Mouse (Mus musculus) lung, postnatal 4 days (tissue): Measurements from ENCODE around the gene Wdpcp.
"Not testable (repeated sequence)": the region's sequence is repeated elsewhere in the genome, so short reads cannot be mapped to it uniquely, and the experiment has no call there.

ENCODE experiments used
- DNase-seq, 2 experiments: peaks; one replicate each; pipeline ENCODE4 v3.0.0; 2021

Gene Wdpcp

DNA sequence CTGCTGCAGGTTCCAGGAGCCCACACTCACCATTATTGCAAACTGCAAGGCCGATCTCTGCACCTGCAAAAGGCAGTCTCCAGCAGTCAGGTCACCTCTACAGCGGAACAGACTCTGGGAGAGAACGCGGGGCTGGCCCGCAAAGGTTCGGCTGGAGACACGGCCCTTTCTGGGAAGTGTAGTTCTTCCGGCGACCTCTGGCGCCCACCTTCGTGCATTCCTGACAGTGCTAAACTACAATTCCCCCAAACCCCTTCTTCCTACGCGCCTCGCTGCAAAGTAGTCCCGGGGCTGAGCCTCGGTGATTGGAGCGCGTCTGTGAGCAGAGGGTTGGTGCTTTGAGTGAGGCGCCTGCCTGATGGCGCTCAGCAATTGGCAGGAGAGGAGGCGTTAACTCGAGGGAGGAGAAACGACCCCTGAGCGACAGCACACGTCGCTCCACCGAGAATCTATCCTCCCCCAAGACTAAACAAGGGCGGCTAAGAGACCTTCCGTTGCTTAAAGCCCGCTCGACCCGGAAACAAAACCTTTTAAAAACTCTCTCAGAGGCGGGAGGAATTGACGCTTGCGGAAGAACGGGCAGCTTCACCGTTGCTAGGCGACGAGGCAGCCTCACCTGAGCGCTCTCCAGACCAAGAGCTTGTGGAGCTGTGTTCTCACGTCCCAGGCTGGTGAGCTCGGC, at the start of gene Wdpcp, which contains the start of gene Mdh1:
TSS of gene Wdpcp (plus strand) at position 536 of the 682 bp plus-strand sequence.
TSS of gene Mdh1 (minus strand) at position 668 of the 682 bp plus-strand sequence.
- peak; percentile 94 to 98 for DNase-seq

DNA sequence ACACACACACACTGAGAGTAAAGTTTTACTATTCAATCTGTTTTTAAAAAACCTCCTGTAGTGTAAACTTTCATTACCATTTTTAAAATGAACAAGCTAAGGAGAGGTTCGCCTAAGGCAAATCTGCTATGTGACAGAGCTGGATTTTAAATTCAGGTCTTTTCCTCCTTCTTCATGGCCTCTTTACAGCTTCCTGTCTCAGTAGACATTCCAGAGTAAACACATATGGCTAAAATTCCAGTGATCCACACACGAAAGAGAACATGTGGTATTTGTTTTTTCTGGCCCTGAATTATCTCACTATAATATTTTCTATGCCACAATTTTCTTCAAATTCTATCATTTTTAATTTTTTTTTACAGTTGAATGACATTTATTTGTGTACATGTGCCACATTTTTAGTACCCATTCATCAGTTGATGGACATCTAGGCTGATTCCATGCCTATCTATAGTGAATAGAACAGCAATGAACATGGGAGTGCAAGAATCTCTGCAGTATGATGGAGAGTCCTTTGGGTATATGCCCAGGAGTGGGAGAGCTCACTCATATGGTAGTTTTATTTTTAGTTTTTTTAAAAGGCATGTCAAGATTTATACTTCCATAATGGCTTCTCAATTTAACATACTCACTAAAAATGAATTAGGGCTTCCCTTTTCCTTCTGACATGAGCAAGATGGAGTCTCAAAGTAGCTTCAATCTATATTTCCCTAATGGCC, 43.2 kb upstream of the Wdpcp start:
- DNase-seq, result no peak

DNA sequence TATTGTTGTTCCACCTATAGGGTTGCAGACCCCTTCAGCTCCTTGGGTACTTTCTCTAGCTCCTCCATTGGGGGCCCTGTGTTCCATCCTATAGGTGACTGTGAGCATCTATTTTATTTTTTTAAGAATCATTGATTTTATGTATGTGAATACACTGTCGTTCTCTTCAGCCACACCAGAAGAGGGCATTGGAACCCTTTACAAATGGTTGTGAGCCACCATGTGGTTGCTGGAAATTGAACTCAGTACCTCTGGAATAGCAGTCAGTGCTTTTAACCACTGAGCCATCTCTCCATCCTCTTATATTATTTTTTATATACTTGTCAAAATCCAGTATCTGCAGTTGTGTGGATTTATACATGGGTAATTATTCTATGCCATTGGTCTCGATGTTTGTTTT, 41.2 kb upstream of the Wdpcp start:
- DNase-seq, result not testable (repeated sequence)

DNA sequence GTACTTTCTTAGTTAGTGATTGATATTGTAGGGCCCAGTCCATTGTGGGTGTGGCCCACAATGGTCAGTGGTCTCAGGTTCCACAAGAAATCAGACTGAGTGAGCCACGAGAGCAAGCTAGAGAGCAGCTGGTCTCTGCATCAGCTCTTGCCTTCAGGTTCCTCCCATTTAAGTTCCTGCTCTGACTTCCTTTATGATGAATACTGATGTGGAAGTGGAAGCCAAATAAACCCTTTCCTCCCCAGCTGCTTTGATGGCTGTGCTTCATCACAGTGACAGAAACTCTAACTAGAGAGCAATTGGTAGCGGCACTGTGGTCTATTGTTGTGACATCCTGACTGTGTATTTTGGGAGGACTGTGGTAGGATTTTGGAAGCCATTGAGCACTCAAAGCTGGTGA, 32.0 kb upstream of the Wdpcp start:
- no peak for DNase-seq

DNA sequence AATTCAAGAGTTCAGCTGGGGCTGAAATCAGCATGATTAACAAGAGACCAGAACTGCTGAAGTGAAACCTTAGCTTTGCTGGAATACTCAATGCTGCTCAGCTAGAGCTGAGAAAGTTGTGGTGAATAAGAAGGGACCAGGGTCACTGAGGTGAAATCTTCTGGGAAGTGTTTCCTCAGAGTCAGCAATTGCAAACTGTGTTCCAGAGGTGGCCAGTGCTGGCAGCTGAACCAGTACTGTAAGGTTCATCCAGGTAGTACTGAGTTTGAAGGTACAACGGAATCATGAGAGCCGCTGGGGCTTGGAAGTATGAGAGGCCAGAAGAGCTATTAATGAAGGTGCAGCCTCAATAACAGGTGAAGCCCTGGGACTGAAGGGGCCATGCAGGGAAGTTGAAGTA, 31.4 kb upstream of the Wdpcp start:
- DNase-seq, result no peak

DNA sequence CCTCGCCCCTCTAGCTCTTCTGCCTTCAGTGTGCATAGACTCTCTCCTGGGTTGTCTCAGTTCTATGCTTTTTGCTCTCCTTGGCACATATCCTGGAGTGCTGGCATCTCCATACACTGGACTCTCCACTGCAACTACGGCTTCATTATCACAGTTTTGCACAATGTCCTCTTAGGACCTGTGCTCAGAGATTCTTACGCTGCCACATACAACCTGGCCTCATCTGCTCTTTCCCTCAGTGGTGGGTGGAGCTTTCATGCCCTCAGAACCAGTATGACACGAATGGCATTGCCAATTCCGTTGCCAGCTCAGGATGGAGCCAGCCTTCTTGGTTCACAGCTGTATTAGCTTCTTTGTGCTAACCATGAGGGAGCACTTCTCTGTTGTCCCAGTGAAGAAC, 29.3 kb upstream of the Wdpcp start:
- no peak for DNase-seq

DNA sequence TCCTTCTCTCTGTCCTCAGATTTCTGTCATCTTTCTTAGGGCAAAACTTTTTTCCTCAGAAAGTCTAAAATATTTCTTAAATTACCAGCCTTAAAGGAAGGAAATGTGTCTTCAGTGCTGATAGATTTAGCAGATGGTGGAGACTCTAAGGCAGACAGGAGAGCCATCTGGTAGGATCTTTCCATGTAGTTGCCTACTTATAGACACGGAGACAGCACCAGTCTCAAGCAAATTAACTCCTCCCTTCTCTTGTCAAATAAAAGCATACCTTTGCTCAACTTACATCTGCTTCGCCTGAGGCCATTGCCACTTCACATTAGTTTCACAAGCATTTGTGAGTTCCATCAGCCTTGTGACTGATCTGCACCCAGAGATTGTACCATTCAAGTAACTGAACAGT, 27.0 kb upstream of the Wdpcp start:
- no peak for DNase-seq

DNA sequence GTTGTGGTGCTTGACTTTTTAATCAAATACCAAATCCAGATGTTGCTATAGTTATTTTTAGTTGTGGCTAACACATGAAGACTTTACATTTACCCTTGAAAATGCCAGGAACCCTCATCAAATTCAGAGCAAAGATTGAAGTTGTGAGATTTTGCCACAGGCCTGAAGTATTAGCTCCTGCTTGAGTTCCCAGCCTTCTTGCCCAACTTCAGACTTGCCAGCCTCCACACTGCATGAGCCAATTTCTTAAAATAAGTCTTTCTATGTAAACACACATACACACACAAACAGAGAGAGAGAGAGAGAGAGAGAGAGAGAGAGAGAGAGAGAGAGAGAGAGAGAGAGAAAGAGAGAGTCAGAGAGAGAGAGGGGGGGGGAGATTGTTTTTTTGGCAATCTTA, 26.1 kb upstream of the Wdpcp start:
- no peak for DNase-seq

DNA sequence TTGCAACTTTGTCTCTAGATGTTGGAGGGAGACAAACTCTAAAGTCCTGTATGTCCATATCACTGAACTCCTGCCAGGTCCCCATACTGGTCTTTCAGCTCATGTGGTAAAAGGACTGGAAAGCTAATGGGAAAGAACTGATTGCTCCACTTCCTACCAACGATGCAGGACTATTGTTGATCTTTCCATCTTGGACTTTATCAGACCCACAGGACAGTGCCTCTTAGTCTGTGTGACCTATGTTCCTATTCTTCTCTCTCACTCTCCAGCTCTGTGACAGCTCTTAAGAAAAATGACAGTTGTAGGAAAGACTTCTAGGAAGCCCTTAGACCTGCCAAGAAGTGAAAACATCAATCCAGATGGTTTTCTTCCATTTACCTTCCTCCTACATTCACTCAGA, 25.4 kb upstream of the Wdpcp start:
- no peak for DNase-seq

DNA sequence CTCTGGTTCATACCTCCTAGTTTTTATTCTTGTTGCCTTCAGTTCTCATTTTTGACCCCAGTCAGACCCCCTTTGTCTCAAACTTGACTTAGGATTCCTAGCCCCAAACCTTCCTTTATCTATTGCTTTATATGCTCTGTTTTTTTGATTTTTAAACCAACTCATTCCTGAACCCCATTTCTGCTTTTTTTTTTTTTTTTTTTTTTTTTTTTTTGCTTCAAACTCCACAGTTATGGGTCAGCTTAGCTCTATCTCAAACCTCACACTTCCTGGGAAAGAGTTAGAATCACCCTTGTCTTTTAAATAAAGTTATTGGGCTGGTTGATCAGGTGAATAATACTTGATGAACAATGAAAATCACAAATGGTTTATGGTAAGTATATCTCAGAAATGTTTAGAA, 24.5 kb upstream of the Wdpcp start:
- DNase-seq, result no peak

DNA sequence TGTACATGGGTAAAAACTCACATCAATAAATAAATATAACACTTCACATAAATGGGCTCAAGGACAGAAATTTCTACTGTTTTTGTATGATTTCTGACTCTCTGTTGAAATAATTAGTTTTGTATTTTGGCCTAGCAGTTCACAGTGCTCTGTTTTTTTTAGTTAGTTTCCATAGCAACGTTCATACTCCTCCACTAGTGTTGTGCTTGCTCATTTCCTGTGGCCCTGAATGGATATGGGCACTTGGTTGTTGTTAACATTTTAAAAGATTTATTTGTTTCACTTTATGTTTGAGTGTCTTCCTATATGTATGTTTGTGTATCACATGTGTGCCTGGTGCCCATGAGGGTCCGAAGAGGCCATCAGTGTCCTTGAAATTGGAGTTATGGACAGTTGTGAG, 23.0 kb upstream of the Wdpcp start:
- DNase-seq, result no peak

DNA sequence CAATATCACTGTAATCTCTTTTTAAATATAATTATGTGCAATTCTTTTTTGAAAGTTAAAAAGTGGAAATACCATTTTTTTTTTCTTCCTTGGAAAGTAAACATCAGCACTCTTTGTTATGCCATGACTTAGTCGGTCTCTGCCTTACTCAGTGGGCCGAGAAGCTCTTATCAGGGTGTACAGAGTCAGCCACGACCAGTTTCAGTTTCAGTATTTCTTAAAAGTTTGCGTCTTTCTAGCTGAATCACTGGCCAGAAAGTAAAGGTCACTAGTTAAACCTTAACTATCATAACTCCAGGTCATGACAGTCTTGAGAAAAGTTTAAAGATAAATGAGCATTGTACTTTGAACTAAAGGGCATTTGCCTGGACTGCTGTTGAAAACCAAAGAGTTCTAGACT, 22.3 kb upstream of the Wdpcp start:
- no peak for DNase-seq

DNA sequence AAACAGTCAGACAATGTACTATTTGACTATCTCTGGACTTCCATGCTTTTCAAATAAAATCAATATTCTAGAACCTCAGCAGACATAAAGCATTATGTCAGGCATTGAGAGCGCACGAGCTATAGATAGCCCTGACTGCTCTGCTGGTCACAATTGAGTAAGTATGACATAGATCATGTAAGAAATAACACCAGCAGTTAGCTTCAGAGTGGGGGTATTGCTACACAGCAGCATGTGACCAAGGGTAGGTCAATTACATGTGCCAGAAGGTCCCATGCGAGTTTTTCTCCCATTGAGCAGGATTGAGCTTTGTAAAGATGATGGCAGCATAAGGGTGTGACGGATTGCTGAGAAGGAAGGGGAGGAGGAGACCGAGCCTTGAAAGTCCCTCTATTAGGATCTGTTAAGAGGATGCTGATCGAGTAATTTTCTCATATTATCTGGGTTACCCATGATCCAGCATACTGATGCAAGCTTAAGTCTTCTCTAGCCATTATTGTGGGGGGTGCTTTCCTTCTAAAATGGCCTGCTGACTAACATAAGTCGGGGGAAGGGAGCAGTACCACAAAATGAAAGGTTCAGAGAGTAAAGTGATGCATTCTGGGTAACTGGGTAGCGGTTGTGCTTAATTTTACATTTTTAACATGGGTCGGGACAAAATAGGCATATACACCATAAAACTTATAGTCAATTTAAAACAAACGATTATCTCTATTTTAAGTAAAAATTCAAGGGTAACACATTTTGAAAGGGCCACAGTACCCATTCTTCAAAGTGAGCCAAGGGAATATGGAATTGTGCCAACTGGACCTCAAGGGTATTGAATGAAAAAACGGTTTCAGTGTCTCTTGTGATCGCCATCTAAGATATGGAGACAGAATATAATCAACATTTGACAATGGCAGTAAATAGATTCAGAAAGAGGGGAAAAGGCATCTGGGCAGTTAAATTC, 21.5 kb upstream of the Wdpcp start:
- DNase-seq, result no peak

DNA sequence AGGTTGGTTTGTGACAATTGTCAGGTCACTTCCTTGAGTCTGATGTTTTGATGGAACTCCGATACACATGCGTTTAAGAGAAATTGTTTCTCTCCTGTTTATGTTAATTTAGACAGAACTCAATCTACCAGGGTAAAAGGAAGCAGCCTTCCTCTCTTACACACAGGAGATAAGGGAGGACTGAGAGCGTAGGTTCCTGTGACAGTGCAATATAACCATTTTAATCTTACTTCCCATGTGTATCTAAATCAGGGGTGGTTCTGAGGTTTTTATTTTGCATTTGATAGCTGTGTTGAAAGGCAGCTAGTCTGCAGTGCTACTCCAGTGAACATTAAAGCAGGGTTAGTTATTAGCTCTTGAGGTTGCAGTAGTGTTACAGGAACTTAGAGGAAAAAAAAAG, 20.0 kb upstream of the Wdpcp start:
- DNase-seq, result no peak

DNA sequence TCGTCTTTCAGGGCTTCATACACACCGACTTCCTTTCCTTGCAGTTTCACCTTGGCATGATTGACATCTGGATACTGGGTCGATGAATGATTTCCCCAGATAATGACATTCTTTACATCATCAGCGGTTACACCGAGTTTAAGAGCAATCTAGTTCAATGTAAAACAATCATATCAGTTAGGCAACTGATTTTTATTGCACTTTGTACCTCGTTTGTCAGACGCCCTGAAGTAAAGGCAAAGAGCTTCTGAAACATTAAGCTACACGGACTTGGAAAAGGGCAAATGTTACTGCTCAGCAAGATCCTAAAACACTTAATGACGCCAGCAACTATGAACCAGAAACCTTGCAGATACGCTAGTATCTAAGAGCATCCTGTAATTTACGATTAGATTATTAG, 12.3 kb upstream of the Wdpcp start:
- DNase-seq, result no peak

DNA sequence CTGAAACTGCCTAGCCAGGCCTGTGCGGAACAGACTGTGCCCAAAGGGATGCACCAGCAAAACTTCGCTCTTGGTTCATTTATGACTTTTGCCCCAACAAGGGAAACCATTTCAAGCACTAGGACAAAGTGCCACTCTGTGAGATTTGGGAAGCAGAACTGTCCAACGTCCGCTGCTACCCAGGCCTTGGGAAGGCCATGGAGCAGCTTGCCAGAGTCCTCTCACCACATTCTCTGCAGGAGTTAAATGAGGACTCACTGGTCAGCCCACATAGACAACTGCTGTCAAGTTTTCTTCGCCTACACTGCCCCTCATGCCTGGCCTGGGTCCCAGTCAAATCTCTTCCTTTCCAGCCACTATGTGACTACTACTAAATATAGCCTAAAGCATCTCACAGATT, 10.7 kb upstream of the Wdpcp start:
- no peak for DNase-seq

DNA sequence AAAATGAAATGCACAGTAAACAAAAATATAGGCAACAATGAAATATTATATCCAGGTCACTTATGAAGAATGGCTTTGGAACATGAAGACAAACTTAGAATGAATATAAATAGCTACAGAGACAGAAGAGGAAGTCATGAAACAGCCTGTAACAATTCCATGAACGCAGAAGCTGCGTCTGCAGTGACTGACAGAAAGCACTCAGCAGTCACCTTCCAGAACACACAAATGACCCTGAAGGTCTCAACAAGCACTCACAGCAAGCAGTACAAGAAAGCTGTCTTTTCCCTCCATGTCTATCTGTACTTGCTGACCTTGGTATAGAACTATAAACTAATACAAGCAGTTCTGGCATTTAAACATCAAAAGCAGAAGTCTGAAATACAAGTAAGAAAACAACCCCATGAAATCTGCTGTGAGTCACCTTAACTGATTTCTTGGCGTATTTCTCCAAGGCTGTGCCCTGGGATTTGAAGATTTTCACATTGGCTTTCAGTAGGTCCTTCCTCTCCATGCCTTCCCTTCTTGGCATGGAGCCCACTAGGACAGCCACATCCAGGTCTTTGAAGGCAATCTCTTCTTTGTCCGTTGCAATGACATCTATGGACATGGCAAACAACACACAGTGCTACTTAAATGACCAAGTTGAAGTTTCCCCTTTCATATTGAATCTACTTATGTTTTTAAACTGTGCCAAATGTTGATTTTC, 8.3 kb upstream of the Wdpcp start:
- DNase-seq, result no peak

DNA sequence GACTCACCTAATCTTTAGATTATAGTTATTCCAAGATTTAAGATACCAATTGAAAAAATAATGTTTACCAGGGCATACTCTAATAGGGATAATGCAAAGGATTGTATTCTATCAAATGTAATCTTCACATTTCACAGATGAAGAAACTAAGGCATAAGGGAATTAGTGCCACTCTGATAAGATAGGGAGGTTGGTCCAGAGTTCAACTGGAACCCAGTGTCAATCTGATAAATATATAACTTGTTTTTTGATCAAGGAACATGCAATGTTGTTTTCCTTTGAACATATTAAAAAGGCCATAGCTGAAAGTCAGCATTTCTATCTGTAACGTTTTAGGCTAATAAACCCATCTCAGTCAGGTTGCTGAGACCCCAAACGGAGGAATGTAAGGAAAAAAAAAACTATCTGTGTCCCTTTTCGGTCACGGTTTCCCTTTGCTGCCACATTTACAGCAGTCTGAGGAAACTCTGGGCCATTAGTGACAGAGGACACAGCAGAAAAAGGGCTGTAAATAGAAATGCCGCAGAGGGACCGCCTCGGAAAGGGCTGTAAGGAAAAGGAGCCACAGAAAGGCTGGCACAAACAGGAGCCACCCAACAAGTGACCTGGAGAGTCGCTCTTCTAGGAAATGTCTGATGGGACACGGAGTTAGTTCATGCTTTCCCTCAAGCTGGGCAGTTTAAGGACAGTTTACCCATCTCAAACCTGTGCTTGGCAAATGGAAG, 7.2 kb upstream of the Wdpcp start:
- no peak for DNase-seq

DNA sequence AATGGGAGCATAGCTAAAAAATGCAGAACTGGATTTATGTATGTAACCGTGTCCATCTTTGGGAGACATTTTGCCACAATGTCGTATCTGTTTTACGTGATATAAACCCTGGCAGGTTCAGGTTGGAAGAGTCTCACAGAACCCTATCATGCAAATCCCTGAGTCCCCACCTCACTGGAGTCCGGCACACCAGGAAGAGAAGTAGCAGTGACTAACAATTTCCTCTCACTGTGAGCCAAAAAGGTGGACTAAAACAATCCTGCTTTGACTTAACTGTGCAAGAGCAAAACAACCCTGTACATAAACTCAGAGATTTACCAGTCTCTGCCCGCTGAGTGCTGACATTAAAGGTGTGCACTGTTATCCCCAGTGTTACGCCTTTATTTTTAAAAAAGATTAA, 5.1 kb upstream of the Wdpcp start:
- no peak for DNase-seq

DNA sequence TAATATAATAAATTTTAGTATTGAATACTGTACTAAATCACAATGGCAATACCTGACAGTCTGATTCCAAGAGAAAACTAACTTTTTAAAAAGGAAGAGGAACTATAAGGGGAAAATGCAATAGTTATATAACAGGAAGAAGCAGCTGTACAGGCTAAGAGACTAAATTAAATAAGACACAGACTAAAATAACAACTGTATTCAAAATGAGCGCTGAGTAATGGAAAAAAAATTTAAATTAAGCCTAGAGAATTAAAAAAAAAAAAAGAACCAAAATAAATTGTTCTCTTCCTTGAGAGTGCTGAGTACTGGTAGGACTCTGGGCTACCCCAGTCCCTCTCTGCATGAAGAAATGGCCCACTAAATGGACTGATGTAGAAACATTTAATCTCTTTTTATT, 4.3 kb upstream of the Wdpcp start:
- no peak for DNase-seq

DNA sequence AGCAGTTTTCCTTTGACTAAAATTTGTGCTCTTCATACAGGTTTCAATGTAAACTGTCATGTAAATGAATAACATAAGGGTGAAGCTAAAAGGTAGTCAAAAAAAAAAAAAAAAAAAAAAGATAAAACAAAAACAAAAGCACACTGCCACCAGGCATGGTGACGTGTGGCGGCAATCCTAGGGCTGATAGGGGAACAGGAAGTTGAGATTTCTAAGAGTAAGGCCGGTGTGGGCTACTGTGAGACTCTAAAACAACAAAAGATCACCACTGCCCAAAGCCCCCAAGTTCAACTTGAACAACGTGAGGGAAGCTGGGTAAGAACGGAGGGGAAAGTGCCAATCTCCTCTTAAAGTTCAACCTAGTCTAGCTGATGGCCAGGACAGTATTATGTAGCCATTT, 3.0 kb upstream of the Wdpcp start:
- DNase-seq, result no peak

DNA sequence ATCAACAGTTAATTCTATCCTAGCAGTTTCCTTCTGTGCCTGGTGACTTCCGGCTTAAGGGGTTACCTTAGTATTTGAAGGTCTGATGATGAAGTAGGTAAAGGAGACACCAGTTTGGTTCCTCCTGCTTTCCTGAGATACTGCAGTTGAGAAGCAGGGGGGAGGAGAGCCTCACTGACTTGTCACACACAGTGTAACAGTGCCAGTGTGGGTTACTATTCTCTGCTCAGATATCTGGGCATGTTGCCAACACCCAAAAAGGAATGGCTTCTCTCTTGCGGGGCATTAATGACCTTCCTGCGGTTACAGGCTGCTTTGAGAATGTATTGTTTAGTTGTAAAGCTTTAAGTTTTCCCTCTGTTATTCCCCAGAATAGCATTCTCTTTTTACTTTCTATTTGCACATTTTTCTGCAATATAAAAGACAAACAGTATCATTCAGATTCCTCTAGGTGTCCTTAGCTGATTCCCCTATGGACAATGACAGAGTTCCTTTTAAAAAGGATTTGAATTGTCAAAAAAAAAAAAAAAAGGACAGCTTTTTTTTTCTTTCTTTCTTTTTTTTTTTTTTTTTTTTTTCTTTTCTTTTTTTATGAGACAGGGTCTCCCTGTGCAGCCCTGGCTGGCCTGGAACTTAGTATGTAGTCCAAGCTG, 2.5 kb upstream of the Wdpcp start:
- DNase-seq, result peak in 1 of 2 experiments; percentile 24
